Mouse (Mus musculus) ES-Bruce4 (cell line): ENCODE data around the gene Gm4922.

Experiments used
- CTCF ChIP-seq: IDR thresholded peaks from one replicate; pipeline ENCODE4 v1.8.1; 2011; ENCODE audit warnings: low read depth, low read length
- POLR2A ChIP-seq: IDR thresholded peaks from one replicate; pipeline ENCODE4 v1.8.1; 2011; ENCODE audit warnings: low read length; ENCODE audit not compliant: insufficient read depth

- TF ChIP-seq CTCF (no peak), POLR2A (no peak)
Observed at GRCm38 (mm10) chr10:18811751-18812150, 25.2 kb upstream of the Gm4922 start.
